Mouse (Mus musculus): ENCODE data around the gene Chd8.
"Not testable (repeated sequence)": the region's sequence is repeated elsewhere in the genome, so short reads cannot be mapped to it uniquely, and the experiment has no call there.

Gene Chd8

GRCm38 (mm10) chr14:52257484-52258213 lies at the start of gene Chd8:
Chd8 (minus strand) TSS chr14:52257780.
- peak; percentile 99 to 100 for DNase-seq (ENCODE audit: low spot score in 2 of 2)

DNA sequence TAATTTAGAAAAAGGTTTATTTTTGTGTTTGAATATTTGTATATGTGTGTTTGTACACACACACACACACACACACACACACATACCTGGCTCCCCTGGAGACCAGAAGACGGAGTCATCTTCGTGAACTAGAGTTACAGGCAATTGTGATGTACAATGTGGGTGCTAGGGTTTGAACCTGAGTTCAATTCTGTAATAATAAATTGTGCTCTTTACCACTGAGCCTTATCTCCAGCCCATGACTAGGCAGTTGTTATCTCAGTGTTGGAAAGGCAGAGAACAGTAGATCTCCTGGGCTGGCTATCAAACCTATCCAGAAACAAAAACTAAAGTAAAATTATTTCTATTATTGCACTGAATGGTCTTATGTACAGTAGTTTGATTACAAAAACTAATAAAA lies 48.5 kb upstream of the Chd8 start:
- no peak for DNase-seq (ENCODE audit: low spot score in 2 of 2)

DNA sequence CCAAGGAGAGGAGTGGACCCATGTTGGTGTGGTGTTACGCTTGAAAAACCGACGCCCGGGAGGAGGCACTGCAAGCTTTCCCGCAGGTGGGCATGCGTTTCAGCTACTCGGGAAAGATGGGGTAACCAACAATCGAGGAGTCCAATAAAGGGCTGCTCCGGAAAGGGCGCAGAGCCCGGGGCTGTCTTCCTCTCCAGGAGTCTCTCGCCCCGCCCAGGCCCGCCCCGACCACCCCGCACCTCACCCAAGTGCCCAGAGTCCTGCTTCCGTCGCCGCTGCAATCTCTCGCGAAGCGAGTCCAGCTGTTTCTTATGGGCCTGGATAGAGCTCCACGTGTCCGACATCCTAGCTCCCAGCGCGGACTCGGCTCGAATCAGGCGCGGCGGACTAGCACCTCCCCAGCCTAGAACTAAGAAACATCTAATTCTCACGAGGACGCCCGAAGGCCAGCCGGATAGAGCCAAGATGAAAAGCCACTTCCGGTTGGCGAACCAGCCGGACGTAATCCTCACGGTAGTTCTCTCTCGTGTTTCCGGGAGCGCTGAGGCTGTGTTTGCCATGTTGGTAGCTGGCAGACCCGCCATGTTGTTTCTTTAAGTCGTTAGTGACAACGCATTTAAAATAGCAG lies 47.2 kb upstream of the Chd8 start, which contains the start of gene Mettl3:
Gene Mettl3, minus strand, starts transcription at position 485 of the 628 bp plus-strand sequence.
- DNase-seq (ENCODE audit: low spot score in 2 of 2) = peak; percentile 89 to 93

GRCm38 (mm10) chr14:52303517-52303916 lies 45.9 kb upstream of the Chd8 start:
- DNase-seq (ENCODE audit: low spot score in 2 of 2) = not testable (repeated sequence)

DNA sequence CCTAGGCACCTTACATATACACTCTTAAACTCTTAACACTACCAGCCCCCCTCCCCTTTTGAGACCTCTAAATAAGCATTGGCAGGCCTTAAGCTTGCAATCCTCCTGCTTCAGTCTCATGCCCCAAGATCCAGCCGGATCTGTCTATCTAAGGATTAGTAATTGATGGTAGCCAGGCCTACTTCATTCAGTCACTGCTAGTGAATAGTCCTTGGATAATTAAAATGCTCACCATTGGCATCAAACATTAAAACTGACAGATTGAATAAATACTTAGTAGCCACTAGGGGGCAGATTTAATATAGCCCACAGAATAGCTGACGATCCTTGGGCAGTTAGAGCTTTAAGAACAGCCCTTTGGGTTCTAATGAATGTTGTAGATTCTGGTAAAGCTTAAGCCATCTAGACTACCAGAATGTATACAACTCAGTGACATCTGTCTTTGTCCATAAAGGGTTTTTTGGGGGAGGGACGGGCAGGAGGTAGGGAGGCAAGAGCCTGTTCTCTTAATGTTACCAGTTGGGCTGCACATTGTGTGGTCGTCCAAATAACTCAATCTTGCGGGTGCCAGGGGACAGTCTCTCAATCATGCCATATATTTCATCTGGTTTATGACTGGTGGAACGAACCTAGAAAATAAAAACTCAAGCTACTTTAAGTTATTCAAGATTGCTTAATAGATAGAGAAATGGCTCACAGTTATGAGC lies 38.1 kb upstream of the Chd8 start:
- DNase-seq (ENCODE audit: low spot score in 2 of 2) = no peak

GRCm38 (mm10) chr14:52284191-52284590 lies 26.6 kb upstream of the Chd8 start:
- no peak for DNase-seq (ENCODE audit: low spot score in 2 of 2)

- no peak for DNase-seq (ENCODE audit: low spot score in 2 of 2)
Observed at GRCm38 (mm10) chr14:52283629-52284028, 26.0 kb upstream of the Chd8 start.

DNA sequence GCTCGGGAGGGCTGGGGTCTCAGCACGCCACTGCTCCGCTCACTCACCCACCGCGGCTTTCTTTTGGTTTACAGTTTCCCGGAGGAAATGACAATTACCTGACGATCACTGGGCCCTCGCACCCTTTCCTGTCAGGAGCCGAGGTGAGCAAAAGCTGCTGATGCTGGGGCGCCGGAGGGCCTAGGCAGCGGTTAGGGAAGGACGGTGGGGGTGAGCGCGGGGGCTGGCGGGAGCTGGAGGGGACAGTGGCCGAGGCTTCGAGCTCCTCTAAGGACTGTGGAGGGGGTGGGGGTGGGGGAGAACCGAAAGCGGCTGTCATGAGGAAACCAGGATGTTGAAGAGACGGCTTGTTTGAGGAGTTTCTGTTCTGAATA lies 22.2 kb upstream of the Chd8 start:
- DNase-seq (ENCODE audit: low spot score in 2 of 2) = no peak

DNA sequence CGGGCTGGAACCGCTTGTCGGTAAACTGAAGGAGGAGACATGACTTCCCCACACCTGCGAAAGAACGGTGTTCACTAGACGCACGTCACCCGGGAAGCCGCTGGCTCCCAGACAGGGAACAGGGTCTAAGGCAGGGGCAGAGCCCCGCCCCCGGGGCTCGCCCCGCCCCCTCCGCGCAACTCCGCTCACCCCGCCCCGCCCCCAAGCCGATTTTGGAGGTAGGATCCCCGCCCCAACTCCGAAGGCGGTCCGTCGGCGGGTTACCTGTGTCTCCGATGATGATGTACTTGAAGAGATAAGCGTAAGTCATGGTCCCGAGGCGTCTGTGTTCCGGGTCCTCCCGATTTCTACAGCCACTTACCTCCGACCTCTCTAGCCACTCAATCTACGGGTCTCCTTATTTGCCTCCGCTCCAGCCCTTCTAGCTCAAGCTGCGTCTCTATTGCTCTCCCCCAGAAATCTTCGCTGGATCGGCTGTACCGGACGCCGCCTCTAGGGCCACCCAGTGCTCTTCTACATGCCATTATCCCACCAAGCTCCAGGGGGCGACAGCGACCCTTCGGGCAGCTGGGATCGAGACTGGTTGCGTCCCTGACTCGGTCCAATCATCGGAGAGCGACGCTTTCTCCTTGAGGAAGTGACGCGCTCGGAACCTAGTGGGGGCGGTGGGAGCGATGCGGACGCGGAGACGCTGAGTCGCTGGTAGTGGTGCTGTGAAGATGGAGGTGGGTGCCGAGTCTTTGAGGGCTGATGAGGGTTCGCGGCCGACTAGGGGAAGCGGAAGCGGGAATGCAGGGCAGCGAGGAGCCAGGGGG lies 21.6 kb upstream of the Chd8 start, which contains the start of the genes Tox4 and Rab2b:
Gene Tox4, plus strand, starts transcription at position 215 of the 815 bp plus-strand sequence.
Gene Rab2b, minus strand, starts transcription at position 614 of the 815 bp plus-strand sequence.
- DNase-seq (ENCODE audit: low spot score in 2 of 2) = peak; percentile 98 to 99

GRCm38 (mm10) chr14:52277210-52277609 lies 19.6 kb upstream of the Chd8 start:
- DNase-seq (ENCODE audit: low spot score in 2 of 2) = no peak

GRCm38 (mm10) chr14:52272781-52273180 lies 15.2 kb upstream of the Chd8 start:
- no peak for DNase-seq (ENCODE audit: low spot score in 2 of 2)

- no peak for DNase-seq (ENCODE audit: low spot score in 2 of 2)
Observed at GRCm38 (mm10) chr14:52256311-52257175, 1.0 kb downstream of the Chd8 start.

DNA sequence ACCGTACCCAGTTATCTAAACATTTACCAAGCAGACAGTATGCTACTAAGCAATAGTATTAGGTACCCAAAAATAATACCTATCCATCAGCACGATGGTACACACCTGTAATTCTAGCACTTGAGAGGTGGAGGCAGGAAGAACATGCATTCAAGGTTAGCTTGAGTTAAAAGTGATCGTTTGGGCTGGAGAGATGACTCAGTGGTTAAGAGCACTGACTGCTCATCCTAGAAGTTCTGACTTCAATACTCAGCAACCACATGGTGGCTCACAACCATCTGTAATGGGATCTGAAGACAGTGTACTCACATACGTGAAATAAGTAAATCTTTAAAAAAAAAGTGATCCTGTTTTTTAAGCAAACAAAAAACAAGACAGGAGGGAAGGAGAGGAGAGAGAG lies 11.5 kb downstream of the Chd8 start:
- DNase-seq (ENCODE audit: low spot score in 2 of 2) = no peak

DNA sequence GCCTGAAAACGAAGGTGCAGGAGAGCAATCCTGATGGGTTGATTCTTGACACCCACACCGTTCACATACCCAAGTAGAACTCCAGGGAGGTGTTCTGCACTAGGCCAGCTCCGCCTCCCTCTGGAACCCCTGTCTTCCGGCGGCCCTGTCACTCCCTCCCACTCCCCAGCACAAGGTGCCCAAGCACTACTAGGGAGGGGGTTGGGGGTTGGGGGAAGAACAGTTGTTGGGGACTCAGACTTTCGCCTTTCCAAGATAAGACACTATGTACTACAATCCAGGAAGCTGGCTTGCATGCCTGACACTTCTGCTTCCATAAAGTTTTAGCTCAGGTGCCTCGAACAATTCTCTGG lies 12.9 kb downstream of the Chd8 start:
- no peak for DNase-seq (ENCODE audit: low spot score in 2 of 2)

GRCm38 (mm10) chr14:52244041-52244689 lies 13.4 kb downstream of the Chd8 start:
- peak; percentile 100 for DNase-seq (ENCODE audit: low spot score in 2 of 2)

DNA sequence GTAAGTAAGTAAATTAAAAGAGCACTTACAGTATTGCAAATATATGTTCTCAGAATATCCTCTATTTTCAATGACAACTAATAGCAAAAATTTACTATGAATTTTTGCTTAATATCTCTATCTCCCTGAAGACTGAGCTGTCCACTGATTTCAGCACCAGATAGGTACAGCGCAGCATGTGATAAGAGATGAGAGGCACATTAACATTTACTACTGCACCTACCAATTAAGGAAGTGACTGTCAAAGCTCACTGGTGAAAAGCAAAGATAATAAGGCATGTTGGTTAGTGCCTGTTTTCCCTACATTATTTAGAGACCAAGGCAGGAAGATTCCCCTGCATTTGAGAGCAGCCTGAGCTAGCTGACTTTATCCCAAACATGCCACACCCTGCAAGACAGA lies 21.4 kb downstream of the Chd8 start:
- no peak for DNase-seq (ENCODE audit: low spot score in 2 of 2)

- DNase-seq (ENCODE audit: low spot score in 2 of 2) = no peak
Observed at GRCm38 (mm10) chr14:52235165-52235564, 22.4 kb downstream of the Chd8 start.

DNA sequence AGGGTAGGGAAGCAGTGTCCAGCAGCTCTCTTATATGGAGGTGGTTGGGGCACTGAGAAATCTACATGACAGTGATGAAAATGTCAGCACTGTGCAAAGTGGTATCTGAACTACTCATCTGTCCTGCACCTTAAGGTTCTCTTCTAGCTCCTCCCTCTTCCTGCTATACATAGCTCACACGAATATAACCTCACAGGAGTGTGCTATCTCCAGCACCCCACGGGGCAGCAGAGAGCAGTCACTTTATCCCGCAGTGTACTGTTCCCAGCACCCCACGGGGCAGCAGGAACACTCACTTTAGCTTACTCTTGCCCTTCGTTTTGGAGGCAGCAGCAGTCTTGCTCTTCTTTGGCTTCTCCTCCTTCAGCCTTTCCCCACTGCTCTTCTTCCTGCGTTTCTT lies 25.3 kb downstream of the Chd8 start:
- DNase-seq (ENCODE audit: low spot score in 2 of 2) = no peak

DNA sequence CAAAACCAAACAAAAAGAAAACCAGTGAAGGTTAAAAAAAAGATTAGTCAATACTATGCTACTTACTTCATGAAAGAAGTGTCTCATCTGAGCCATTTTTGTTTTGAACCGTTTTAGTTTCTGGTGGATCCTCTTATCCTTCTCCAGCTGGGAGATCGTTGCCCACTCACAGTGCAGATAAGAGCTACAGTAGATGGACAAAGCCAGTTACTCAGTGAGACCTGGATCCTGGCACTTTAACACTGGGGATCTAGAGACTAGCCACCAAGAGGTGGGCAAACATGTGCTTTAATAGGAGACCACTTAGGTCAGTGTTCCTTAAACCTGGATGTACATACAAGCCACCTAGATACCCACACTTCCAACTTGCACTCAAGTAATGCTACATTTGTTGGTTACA lies 31.6 kb downstream of the Chd8 start:
- DNase-seq (ENCODE audit: low spot score in 2 of 2) = no peak

- DNase-seq (ENCODE audit: low spot score in 2 of 2) = no peak
Observed at GRCm38 (mm10) chr14:52217261-52217660, 40.3 kb downstream of the Chd8 start.

All from spleen, postnatal 4 days (tissue).